Mouse (Mus musculus): ENCODE results near the gene Snx11.

GRCm38 (mm10) chr11:96761984-96762383 is 15.4 kb downstream of the Snx11 start:
- TF ChIP-seq CTCF (IDR thresholded peaks at IDR 0.05; ENCODE audit: borderline replicate concordance, extremely low read depth, insufficient read depth, insufficient read length) (no peak), POLR2A (IDR thresholded peaks at IDR 0.05; ENCODE audit: borderline replicate concordance, extremely low read depth, insufficient read depth, insufficient read length, poor library complexity, severe bottlenecking) (no peak)
